Mouse (Mus musculus): ENCODE results near the gene Slc26a6.

Slc26a6 gene

DNA sequence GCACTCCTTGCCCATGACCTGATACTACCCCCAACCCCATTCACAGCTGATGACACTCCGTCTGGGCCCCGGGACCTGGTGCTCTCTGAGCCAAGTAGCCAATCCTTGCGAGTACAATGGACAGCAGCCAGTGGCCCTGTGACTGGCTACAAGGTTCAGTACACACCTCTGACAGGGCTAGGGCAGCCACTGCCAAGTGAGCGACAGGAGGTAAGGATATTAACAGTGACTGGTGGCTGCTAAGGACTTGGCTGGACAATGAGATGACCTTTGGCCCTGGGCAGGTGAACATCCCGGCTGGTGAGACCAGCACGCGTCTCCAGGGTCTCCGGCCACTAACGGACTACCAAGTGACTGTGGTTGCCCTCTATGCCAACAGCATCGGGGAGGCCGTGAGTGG, 102.8 kb downstream of the Slc26a6 start:
- no peak for DNase-seq (ENCODE audit: low spot score)

All from left cerebral cortex, adult 11 months (tissue).